Mouse (Mus musculus): ENCODE data around the gene Pate4. TPM values are rescaled to one million over a fixed set of nuclear protein-coding genes. Genes with fewer than 3 reads are reported as not detected.

The Pate4 gene
- total RNA-seq, 2 experiments from 2014 or later: not detected

Other genes with a start within 250 kb of the Pate4 start
- 0.09 and 1.0 TPM in 2 replicates for gene Cdon, start 190.8 kb downstream of the Pate4 start, total RNA-seq (2014; fragmentation: Nextera tagmentation)
- gene Cdon, start 190.8 kb downstream of the Pate4 start, total RNA-seq (2017): 0.46 and 1.2 TPM in 2 replicates
- gene Gm1113, start 93.7 kb downstream of the Pate4 start, total RNA-seq (2014; fragmentation: Nextera tagmentation): not detected in 2 replicates
- gene Gm1113, start 93.7 kb downstream of the Pate4 start, total RNA-seq (2017): not detected in 2 replicates
- 0.19 TPM in 1 of 2 replicates, not detected in the other for gene Ddx25, start 53.4 kb downstream of the Pate4 start, total RNA-seq (2014; fragmentation: Nextera tagmentation)
- gene Ddx25, start 53.4 kb downstream of the Pate4 start, total RNA-seq (2017): not detected in 2 replicates
- 25.4 and 33.5 TPM in 2 replicates for gene Pus3, start 53.3 kb downstream of the Pate4 start, total RNA-seq (2014; fragmentation: Nextera tagmentation)
- gene Pus3, start 53.3 kb downstream of the Pate4 start, total RNA-seq (2017): 21.9 and 31.7 TPM in 2 replicates
- gene Pate2, start 41.7 kb downstream of the Pate4 start, total RNA-seq (2014; fragmentation: Nextera tagmentation): not detected in 2 replicates
- 0.17 TPM in 1 of 2 replicates, not detected in the other for gene Pate2, start 41.7 kb downstream of the Pate4 start, total RNA-seq (2017)
- gene Hyls1, start 41.5 kb downstream of the Pate4 start, total RNA-seq (2014; fragmentation: Nextera tagmentation): 4.2 and 4.3 TPM in 2 replicates
- gene Hyls1, start 41.5 kb downstream of the Pate4 start, total RNA-seq (2017): 7.6 and 13.3 TPM in 2 replicates
- gene Pate3, start 36.3 kb upstream of the Pate4 start, total RNA-seq (2014; fragmentation: Nextera tagmentation): not detected in 2 replicates
- gene Pate3, start 36.3 kb upstream of the Pate4 start, total RNA-seq (2017): not detected in 2 replicates
- gene Pate1, start 75.4 kb upstream of the Pate4 start, total RNA-seq (2014; fragmentation: Nextera tagmentation): not detected in 2 replicates
- not detected in 2 replicates for gene Pate1, start 75.4 kb upstream of the Pate4 start, total RNA-seq (2017)
- not detected in 2 replicates for gene Gm17677, start 129.1 kb upstream of the Pate4 start, total RNA-seq (2014; fragmentation: Nextera tagmentation)
- not detected in 2 replicates for gene Gm17677, start 129.1 kb upstream of the Pate4 start, total RNA-seq (2017)
- gene Gm17727, start 166.2 kb upstream of the Pate4 start, total RNA-seq (2014; fragmentation: Nextera tagmentation): not detected in 2 replicates
- gene Gm17727, start 166.2 kb upstream of the Pate4 start, total RNA-seq (2017): not detected in 2 replicates
- gene Gm27235, start 178.2 kb upstream of the Pate4 start, total RNA-seq (2014; fragmentation: Nextera tagmentation): not detected in 2 replicates
- gene Gm27235, start 178.2 kb upstream of the Pate4 start, total RNA-seq (2017): not detected in 2 replicates
- not detected in 2 replicates for gene D730048I06Rik, start 178.2 kb upstream of the Pate4 start, total RNA-seq (2014; fragmentation: Nextera tagmentation)
- gene D730048I06Rik, start 178.2 kb upstream of the Pate4 start, total RNA-seq (2017): not detected in 2 replicates
- not detected in 2 replicates for gene 9230110F15Rik, start 232.2 kb upstream of the Pate4 start, total RNA-seq (2014; fragmentation: Nextera tagmentation)
- not detected in 2 replicates for gene 9230110F15Rik, start 232.2 kb upstream of the Pate4 start, total RNA-seq (2017)

Measured in granulocyte monocyte progenitor cell, adult 5-6 weeks (primary cell).